Mouse (Mus musculus) spleen, adult 2 months (tissue): ENCODE data around the gene 4931409K22Rik. TPM values are rescaled to one million over a fixed set of nuclear protein-coding genes. Genes with fewer than 3 reads are reported as not detected.

Experiments used
- DNase-seq, 2 experiments: peaks; one replicate each; pipeline versions ENCODE4 v3.0.0 to v3.0.0-alpha.2; 2012 to 2021; ENCODE audit warnings: low spot score in 2 of 2, low read depth in 1 of 2
- H3K27ac ChIP-seq: fragments of 200-500 bp; 2 replicates; pipeline ENCODE4 v1.5.1; 2012; ENCODE audit warnings: low read length, inconsistent platforms; ENCODE audit not compliant: insufficient read depth
- H3K27me3 ChIP-seq: fragments of 200-500 bp; 2 replicates; pipeline ENCODE4 v1.6.1; 2012; ENCODE audit warnings: mild to moderate bottlenecking, moderate library complexity, low read length, inconsistent platforms; ENCODE audit not compliant: control insufficient read depth, insufficient read depth
- H3K36me3 ChIP-seq: fragments of 200-500 bp; 2 replicates; pipeline ENCODE4 v1.6.1; 2012; ENCODE audit warnings: mild to moderate bottlenecking, low read length, inconsistent platforms; ENCODE audit not compliant: control insufficient read depth, insufficient read depth
- H3K4me1 ChIP-seq: fragments of 200-500 bp; 2 replicates; pipeline ENCODE4 v1.6.1; 2011; ENCODE audit warnings: inconsistent platforms; ENCODE audit not compliant: control insufficient read depth, insufficient read depth, insufficient read length
- H3K4me3 ChIP-seq: fragments of 200-500 bp; 2 replicates; pipeline ENCODE4 v1.5.1; 2011; ENCODE audit warnings: mild to moderate bottlenecking, inconsistent platforms; ENCODE audit not compliant: insufficient read depth, insufficient read length; ENCODE audit errors: extremely low read depth
- CTCF ChIP-seq: fragments of 200-500 bp; IDR thresholded peaks from 2 replicates; pipeline ENCODE4 v1.5.1; 2011; ENCODE audit warnings: mild to moderate bottlenecking, inconsistent platforms; ENCODE audit not compliant: insufficient read depth, insufficient read length, insufficient replicate concordance; ENCODE audit errors: extremely low read depth
- POLR2A ChIP-seq: fragments of 200-500 bp; IDR thresholded peaks from 2 replicates; pipeline ENCODE4 v1.6.1; 2011; ENCODE audit warnings: low read depth, low read length, inconsistent platforms
- WGBS: fragments of 180-500 bp; shearing (Covaris S2); methylation state at CpG from one replicate; pipeline ENCODE4 v1.1.7; 2018; 5-methylcytosine and 5-hydroxymethylcytosine counted together
- polyA plus RNA-seq: library from polyadenylated mRNA; depleted of rRNA; stranded (reverse); fragments of >200 nt; gene quantifications from 2 replicates; pipeline ENCODE4 v1.2.3, GENCODE M21; 2012

Gene 4931409K22Rik
- polyA plus RNA-seq, 1 experiment: not detected

- TF ChIP-seq POLR2A (no peak), CTCF (no peak)
- peaks cover 8% of the 10 kb centered on the region for H3K36me3 ChIP-seq
- WGBS: 92% methylated on average over 10 of the region's 10 CpGs
- H3K27ac ChIP-seq: no peak overlapping the region
- no peak overlapping the region for H3K4me3 ChIP-seq
- no peak for DNase-seq
- H3K4me1 ChIP-seq: peaks cover 16% of the 10 kb centered on the region
- peaks cover 6% of the 10 kb centered on the region for H3K27me3 ChIP-seq
These were observed 37.3 kb upstream of the 4931409K22Rik start for GRCm38 (mm10) chr5:24593928-24594327.

GRCm38 (mm10) chr5:24593230-24593629 lies 36.6 kb upstream of the 4931409K22Rik start:
- Histone ChIP-seq H3K36me3 (peaks cover 11% of the 10 kb centered on the region), H3K4me3 (no peak overlapping the region), H3K27me3 (peaks cover under 1% of the 10 kb centered on the region), H3K4me1 (peaks cover 10% of the 10 kb centered on the region; the same call in 1 of the 2 replicates), H3K27ac (no peak overlapping the region)
- DNase-seq: no peak
- WGBS: 92% methylated on average over 10 of the region's 10 CpGs
- TF ChIP-seq POLR2A (no peak), CTCF (no peak)

GRCm38 (mm10) chr5:24592471-24593160 lies 36.0 kb upstream of the 4931409K22Rik start:
- 61% methylated on average over 21 of the region's 21 CpGs for WGBS
- Histone ChIP-seq H3K4me3 (no peak overlapping the region), H3K36me3 (peaks cover 11% of the 10 kb centered on the region), H3K27me3 (no peaks in the 10 kb centered on the region), H3K27ac (no peak overlapping the region), H3K4me1 (peaks cover 13% of the 10 kb centered on the region; the same call in 1 of the 2 replicates)
- DNase-seq: no peak
- TF ChIP-seq POLR2A: no peak
- no peak for TF ChIP-seq CTCF

- H3K36me3 ChIP-seq: peaks cover 11% of the 10 kb centered on the region
- no peak overlapping the region; the same call in 1 of the 2 replicates for H3K4me3 ChIP-seq
- H3K27ac ChIP-seq: no peak overlapping the region
- no peaks in the 10 kb centered on the region for H3K27me3 ChIP-seq
- WGBS: 38% methylated on average over 24 of the region's 24 CpGs
- DNase-seq: no peak
- peaks cover 13% of the 10 kb centered on the region; the same call in 1 of the 2 replicates for H3K4me1 ChIP-seq
- TF ChIP-seq POLR2A: no peak
- no peak for TF ChIP-seq CTCF
These were observed 35.3 kb upstream of the 4931409K22Rik start for GRCm38 (mm10) chr5:24591796-24592470.

- TF ChIP-seq POLR2A (no peak), CTCF (no peak)
- 41% methylated on average over 23 of the region's 23 CpGs for WGBS
- Histone ChIP-seq H3K4me1 (peaks cover 7% of the 10 kb centered on the region; the same call in 1 of the 2 replicates), H3K4me3 (no peak overlapping the region; the same call in 1 of the 2 replicates), H3K36me3 (peaks cover 11% of the 10 kb centered on the region), H3K27ac (no peak overlapping the region), H3K27me3 (no peaks in the 10 kb centered on the region)
- DNase-seq: no peak
These were observed 34.7 kb upstream of the 4931409K22Rik start for GRCm38 (mm10) chr5:24591268-24591721.

- H3K27ac ChIP-seq: no peak overlapping the region
- 96% methylated on average over 20 of the region's 20 CpGs for WGBS
- H3K4me3 ChIP-seq: no peak overlapping the region
- DNase-seq: no peak
- no peaks in the 10 kb centered on the region for H3K27me3 ChIP-seq
- no peak for TF ChIP-seq POLR2A
- TF ChIP-seq CTCF: no peak
- peaks cover 7% of the 10 kb centered on the region; the same call in 1 of the 2 replicates for H3K4me1 ChIP-seq
- peaks cover 11% of the 10 kb centered on the region for H3K36me3 ChIP-seq
These were observed 33.2 kb upstream of the 4931409K22Rik start for GRCm38 (mm10) chr5:24589511-24590500.
